Mouse (Mus musculus) right cerebral cortex, postnatal 10 days (tissue): Measurements from ENCODE around the gene Cep70.
A peak's percentile ranks its signal among the peaks of the same experiment; 100 is the strongest.

Experiments
- DNase-seq, 2 experiments: peaks; one replicate each; pipeline ENCODE4 v3.0.0; 2021; ENCODE audit warnings: low spot score in 2 of 2

Cep70 gene

DNA sequence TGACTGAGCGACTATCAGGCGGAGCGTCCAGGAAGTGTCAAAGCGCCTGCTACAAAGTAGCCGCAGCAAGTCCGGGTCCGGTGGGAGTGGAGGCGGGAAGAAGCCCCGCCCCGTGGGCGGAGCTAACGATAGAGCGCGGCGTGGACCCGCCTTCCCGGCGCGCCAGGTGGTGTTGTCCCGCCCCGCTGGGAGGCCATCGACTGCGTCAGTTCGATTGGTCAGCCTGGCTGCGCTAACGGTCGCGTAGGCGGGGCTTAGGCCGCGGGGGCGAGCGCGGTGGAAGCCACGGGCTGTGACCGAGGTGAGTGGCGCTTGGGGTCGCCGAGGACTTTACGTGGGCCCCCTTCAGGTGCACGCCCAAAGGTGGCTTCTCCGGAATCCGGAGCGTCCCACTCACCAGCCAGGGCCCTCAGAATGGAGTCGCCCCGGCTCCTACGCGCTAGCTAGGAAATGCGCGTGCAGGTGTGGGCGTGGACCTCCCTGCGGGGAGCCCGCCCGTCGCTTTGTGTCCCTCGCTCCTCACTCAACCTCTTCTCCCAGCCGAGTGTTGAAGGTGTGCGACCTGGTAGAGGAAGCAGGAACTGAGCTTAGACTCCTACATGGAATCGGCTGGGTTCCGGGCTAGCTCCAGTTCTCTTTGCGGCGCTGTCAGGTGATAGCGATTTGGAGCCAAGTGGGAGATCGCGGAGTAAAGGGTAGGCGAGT, at the start of gene Cep70:
Gene Cep70, plus strand, starts transcription at position 178 of the 705 bp plus-strand sequence.
- DNase-seq = peak; percentile 96 to 97

DNA sequence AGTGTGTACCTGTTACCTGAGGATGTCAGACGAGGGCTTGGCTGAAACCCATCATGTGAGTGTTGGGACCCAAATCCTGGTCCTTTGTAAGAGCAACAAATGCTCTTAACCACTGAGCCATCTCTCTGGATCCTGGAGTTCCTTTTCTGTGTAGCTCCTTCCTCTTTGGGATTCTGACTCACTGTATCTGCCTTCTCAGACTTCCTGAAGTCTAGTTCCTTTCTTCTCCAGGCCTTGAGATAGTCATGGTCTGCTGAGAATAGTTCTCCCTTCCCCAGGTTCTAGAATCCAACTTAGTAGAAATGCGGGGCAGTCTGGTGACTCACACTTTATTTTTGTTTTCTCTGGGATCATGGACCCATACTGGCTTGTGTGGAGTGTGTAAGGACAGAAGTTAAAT, 30.5 kb upstream of the Cep70 start:
- DNase-seq = no peak

DNA sequence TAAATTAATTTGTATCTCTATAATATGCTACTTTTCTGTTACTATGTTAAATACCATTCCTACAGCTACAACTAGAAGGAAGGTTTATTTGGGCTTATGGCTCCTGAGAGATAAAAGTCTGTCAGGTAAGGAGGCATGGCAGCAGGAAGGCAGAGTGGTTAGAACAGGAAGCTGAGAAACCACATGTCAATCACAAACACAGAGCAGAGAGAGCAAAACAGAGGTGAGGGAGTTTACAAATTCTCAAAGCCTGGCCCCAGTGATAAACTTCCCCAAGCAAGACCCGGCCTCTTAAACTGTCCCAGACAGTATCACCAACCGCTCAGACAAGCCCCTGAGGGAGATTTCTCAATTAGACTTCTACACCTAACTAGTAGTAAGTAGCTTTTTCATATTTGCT, 27.0 kb upstream of the Cep70 start:
- DNase-seq = no peak

DNA sequence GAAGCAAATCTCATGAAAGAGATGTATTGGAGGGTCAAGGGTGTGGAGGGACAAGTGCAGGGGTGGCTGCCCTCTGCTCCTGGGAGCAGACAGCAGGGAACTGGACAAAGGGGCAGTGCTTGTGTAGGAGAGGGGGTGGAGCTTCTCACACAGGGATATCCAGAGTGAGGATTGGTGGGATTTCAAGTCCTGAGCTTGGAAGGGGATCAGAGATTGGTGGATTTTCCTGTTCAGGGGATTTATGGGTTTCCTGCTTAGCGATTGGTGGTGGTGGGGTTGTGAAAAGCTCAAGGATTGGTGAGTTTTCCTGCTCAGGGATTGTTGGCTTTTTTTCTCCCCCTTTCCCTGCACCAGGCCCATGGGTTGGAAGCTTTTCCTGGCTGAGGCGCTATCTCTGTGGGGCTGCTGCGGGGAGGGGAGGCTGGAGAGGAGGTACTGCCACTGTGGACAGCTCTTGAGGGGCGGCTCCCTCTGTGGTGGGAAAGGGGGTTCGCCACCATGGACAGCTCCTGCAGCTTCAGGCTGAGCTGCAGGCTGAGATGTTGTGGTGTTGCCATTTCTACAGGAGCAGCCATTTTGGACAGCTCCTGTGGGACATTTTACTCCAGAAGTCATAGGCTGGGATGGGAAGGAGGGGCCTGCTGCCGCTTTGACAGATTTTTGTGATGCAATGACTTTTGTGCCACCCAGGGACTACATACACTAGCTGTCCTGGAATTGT, 25.0 kb upstream of the Cep70 start:
- peak; percentile 32 to 33 for DNase-seq

DNA sequence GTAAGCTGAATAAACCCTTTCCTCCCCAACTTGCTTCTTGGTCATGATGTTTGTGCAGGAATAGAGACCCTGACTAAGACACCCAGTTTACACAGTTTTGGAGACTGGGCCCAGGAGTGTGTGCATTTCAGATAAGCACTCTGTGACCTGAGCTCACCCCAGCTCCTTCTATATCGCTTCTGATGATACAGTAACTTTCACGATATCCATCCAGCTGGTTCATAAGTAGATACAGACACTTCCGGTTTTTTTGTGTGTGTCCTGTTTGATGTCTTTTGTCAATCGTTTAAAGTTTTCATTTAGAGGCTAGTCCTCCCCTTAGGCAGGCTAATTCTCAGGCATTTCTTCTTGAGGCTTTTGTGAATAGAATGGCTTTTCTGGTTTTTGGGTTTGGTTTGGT, 21.5 kb upstream of the Cep70 start:
- DNase-seq = no peak

DNA sequence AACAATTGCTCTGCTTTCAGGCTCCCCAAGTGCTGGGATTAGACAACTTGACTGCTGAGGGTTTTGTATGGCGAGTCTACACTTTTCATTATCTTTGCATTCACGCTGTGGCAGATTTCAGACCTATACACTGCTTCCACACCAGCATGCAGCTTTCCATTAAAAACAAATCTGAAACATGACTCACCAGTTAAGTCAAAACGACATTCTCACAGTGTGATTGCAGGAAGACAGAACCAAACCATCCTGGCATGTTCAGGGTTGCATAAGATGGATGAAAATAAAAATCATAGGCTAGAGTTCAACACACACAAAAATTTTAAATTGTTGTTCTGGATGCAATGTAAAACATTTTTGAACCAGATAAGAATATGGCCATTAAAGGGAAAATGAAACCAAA, 18.6 kb upstream of the Cep70 start:
- DNase-seq = no peak

DNA sequence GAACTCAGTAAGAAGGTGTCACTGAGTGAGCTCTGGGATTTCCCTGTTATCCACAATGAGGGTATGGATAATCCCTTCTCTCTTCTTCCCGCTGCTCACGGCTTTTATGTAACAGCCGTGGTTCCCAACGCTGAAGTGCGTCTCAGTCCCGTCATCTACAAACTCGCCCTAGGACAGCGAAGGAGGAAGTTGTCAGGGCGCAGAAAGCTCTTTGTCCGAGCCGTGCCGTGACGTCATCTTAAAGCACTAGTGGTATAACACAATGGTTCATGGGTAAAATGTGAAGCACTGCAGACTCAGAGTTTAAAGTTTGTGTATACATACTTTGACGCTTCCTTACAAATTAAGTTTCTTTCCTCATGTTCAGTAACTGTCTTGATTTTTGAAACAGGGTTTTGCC, 13.7 kb upstream of the Cep70 start:
- DNase-seq = no peak

DNA sequence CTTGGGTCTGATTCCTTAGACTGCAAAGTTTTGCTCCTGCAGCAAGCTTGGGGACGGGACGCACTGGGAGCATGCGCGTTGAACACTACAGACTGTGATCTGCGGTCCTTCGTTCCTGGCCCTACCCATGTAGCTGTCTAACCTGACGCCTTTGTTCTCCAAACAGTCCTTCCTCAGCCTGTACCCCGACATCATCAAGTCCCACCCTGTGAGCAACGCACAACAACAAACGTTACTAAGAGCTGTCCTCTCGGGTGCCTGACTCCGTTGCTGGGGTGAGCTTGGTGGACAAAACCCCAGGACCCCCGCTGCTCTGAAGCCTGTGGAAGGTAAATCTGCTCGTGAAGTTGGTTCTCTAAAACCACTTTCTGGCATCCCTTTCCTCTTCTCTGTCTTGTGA, 6.0 kb upstream of the Cep70 start, which contains the start of gene Faiml:
Gene Faiml, minus strand, starts transcription at position 101 of the 400 bp plus-strand sequence.
- DNase-seq = no peak

DNA sequence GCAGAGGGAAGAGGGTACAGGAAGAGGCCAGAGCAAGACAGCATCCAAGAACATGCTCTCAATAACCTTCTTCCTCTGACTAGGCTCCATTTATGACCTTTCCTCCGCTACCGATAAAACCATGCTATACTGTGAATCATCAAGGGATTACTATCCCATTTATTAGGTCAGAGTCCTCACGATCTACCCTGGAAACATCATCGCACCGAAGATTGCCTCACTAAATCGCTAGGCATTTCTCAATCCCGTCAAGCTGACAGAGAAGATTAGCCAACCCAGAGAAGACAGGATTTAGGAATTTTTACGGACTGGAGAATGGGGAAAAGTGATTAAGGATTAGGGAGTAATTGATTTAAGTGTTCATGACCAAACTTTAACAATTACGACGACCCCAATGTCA, 4.9 kb upstream of the Cep70 start:
- DNase-seq = no peak

DNA sequence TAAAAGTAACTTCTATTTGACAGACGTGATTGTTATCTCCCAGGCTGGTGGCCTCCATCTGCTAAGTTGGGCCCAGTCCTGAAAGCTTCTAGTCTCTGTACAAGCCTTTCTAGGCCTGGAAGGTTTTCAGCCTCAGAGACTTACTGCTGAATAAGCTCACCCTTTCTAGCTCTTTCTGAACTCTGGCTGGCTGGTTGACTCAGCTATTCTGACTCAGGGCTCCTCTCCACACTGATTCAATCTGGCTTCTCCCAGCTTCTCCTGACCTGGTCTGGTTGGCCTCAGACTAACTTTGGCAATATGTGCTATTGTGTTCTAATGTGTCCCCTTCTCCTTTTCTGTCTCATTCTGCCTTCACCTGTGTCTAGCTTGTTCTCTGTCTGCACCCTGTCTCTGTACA, 3.9 kb upstream of the Cep70 start:
- DNase-seq = no peak

DNA sequence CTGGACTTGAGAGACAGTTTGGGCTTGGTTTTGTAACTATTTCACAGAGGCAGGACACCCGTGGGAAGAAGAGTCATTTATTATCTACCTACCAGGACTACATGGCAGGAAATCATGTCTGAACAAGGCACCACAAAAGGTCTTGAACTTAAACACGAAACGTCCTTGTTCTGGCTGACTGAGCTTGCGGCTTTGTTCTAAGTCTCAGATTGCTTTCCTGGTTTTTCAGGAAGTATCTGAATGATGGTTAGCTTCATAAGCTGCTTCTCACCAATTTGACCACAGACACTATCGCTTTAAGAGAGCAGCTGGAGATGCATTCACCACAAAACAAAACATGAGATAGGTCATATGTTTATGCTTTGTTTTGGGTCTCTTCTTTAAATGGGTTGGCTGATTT, 2.6 kb upstream of the Cep70 start:
- no peak for DNase-seq

DNA sequence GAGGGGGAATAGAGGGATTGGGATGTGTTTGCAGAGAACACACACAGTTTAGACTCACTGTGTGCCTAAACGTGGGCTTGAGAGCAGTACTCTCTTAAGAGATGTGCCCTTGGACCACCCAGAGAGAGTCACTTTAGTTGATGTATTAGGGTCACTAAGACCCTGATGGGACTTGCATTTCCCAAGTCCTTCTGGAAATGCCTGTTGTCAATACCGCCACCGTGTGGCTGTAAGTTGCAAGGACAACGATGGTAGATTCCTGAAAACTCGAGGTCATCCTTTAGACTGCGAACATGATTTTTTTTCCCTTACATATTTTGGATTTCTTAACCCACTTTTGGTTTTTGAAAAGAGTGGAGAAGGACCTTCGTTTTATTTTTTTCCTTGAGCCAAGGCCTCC, 1.1 kb upstream of the Cep70 start:
- DNase-seq = peak; percentile 77 to 80

DNA sequence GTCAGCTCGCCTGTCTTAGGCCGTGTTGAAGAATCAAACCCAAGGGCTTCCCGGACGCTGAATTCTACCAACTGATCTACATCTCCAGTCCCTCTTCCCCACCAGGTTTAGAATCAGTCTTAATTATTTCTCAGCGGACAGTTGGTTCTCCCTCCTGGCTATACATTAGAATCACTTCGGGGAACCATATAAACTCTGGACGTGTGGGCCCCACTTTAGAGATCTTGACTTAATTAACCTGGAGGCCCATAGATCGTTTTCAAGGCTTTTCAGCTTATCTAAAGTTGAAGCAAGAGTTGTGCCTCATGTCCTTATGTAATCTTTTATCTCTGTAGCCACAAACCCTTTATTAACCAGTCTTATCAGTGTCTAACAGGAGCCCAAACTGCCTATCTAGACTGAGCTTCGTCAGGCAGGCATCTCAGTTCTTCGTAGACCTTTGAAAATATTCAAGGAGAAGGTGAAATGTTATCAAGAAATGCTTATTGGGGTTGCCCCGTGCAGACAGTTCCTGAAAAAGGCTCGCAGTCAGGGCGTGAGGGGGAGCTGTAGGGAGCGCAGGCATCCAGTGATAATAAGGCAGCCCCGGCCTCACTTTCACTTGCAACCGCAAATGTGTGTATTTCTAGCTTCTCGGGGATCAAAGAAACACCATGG, 506 bp upstream of the Cep70 start:
- no peak for DNase-seq

DNA sequence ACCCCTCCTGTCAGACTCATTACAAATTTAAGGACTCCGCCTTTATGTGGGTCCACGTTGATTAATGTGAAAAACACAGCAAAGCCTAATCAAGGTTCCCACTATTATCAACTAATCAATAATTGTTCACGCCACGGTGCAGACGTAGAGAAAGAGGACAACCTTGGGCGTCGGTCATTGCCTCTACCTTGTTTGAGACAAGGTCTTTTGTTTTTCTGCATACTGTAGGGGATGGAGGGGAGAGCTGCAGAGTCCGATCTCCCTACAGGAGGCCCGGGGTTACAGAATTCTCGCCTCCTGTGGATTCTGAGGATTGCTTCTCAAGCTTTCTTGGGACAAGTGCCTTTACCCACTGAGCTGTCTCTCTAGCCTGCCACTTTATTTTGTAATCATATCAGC, 727 bp downstream of the Cep70 start:
- DNase-seq = no peak

DNA sequence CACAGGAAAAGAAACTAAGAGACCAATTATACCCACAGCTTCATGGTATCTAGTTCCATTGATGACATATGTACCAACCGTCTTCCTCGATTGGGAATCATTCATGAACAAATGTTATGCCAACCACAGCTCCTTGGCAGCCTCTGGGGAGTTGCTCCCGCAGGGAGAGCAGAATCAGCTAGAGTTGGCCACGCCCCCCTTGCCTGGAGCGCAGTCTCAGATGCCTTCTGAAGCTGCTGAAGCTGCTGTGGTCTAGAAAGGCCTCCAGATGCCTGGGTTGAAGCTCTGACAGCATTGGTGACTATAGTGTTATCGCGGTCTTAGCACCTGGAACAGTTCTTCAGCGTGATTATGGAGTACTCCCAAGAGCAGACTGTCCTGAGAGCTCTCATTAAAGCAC, 5.1 kb downstream of the Cep70 start:
- DNase-seq = no peak

DNA sequence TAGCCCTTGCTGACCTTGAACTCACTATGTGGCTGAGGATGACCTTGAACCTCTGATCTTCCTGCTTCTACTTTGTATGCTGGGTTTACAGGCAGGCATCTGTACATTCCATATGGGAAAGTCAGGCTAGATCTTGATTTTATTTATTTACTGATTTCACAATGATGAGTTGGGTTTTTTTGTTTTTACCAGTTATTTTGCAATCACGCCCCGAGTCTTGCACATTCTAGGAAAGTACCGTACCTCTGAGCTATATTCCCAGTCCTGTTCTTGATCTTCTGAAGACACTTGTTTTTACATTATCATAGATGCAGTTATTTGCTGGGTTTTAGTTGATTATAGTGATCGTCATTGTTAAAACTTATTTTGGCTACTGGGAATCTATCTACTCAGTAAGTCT, 5.7 kb downstream of the Cep70 start:
- no peak for DNase-seq

DNA sequence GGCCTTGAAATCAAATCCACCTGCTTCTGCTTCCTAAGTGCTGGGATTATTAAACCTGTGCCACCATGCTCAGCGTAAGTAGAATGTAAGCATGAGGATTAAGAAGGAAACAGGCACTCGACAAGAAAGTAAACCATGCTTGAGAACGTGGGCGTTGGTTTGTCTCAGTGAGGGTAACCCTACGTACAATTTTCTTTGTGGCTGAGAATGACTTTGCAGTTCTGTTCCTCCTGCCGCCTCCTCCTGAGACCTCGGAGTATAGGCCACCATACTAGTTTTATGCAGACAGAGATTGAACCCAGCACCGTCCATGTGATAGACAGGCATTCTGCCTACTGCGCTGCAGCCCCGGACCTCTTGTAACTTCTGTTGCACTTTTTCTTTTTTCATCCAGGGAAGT, 10.7 kb downstream of the Cep70 start:
- DNase-seq = no peak

DNA sequence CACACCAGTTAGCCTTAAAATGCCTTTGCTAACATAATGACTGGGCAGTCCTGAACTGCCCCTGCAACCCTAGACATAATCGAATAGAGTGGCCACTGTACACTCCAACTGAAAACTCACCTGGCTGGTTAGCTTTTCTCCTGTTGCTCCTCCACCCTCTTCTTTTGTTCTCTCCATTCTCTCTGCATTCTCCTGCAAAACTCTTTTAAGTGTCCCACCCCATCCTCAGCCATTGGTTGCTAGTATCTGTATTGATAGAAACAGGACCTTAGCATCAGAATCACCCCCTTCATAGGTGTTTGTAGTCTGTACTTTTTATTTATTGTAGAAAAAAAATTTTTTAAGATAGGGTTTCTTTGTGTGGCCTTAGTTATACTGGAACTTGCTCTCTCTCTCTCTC, 13.0 kb downstream of the Cep70 start:
- DNase-seq = no peak

DNA sequence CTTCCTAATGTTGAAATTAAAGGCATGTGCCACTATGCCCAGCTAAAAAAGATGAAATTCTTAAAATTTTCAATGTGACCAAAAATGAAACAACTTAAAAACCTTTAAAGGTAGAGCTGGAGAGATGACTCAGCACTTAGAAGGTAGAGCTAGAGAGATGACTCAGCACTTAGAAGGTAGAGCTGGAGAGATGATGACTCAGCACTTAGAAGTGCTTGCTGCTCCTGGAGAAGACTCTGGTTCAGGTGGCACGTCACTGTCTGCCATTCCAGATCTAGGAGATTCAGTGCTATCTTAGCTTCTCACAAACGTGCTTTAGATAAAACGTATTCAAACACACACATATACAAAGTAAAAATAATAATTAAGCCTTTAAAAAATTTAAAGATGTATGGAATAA, 13.7 kb downstream of the Cep70 start:
- DNase-seq = no peak

DNA sequence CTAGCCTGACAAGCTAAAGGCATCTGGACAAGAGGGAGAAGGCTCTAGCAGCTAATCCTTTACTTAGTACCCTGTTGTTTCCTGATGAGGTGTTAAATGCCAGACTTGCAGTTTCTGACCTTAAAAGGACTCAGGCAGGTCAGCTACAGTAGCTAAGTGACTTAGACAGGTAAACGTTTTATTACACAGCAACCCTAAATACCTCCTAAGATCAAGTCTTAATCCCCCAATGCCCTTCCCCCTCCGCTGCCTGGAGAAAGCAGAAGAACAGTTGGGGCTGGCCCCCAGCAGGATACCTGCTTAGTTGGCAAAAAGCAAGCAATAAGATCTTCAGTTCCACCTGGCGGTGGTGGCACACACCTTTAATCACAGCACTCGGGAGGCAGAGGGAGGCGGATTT, 15.7 kb downstream of the Cep70 start:
- DNase-seq = no peak

DNA sequence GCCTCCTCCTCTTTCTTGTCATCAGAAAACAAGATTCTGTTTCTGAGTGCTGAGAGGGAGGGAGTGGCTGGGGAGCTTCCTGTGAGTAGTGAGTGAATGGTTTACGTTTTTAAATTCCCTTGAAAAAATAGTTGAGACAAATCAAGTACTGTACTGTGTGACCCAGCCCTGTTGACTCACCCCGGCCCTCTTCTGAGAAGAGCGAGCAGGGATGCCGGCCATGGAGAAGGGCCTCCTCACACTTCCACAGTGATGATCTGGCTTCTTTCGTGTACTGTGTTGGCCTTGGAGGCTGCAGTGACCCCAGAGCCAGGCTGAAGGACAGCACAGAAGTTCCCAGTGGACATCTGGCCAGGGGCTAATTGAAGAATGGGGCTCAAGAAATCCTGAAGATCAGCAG, 61.1 kb downstream of the Cep70 start:
- DNase-seq = no peak

DNA sequence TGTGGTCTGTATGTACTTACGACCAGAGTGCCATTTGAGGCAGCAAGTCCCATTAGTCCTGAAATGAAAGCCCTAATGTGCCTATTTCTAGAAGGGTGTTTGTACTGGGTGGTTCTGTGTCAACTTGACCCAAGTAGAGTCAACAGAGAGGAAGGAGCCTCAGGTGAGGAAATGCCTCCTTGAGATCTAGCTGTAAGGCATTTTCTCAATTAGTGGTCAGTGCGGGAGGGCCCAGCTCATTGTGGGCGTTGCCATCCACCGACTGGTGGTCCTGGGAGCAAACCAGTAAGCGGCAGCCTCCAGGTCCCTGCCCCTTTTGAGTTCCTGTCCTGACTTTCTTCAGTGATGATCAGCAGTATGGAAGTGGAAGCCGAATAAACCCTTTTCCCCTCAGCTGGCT, 63.1 kb downstream of the Cep70 start:
- no peak for DNase-seq

DNA sequence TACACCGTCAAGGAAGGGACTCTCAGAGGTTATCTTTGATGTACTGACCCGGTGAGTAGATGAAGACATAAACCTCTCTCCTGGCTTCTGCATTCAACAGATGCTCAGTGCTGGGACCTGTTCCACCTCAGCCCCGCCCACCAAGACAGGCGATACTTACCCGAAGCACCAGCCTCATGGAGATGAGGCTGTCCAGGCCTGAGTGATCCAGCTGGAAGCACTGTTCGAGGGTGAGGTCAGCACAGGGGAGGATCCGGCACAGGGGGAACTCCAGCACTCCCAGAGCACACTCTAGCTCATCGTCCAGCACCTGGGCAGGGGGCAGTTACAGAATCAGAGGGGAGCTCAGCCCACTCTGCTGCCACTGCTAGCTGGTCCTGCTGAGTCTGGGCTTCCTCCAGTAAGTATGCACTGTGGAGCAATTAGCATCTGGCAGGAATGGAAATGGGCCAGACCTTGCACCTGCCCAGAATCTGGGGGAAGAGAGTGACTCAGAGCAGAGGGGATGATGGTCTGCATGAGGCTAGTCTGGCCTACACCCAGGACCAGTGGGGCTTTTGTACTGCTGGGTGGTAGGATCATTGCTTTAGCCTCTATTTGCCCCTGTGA, 76.3 kb downstream of the Cep70 start:
- DNase-seq = peak in 1 of 2 experiments; percentile 22
